ENCODE assay signal across 21 mouse cellular contexts in the genomic region with DNA sequence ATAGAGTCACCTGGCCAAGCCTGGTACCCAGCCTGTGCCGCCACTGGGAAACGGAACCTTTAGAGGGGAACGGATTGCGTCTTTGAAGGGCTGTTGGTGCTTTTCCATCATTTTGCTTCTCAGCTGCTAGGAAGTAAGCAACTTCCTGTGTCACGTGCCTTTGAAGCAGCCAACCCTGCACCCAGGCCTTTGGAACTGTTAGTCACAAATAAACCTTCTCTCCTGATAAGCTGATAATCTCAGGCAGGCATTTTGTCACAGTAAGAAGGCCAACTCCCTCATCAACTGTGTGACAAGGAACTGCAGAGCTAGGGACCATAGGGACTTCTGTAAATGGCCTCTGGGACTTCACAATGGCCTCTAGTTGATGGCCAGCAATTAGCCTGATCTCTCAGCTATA. TPM values are rescaled to one million over a fixed set of nuclear protein-coding genes. Genes with fewer than 3 reads are reported as not detected.
"Had no signal": no experiment of that assay in that cellular context is flagged by ENCODE, and none has a peak within 500 bp of the region (broad histone marks: within the 10 kb centered on the region; RNA-seq: fewer than 3 reads in every experiment).

No protein-coding gene starts in this region.

- H3K4me3 ChIP-seq: midbrain, embryonic 10.5 days; midbrain, embryonic 12.5 days; myocyte; neural tube, embryonic 13.5 days; neural tube, embryonic 15.5 days; stomach, embryonic 15.5 days had no signal

- ATAC-seq: liver, postnatal 0 days; midbrain, embryonic 16.5 days had no signal

- H3K27ac ChIP-seq: midbrain, embryonic 10.5 days; midbrain, embryonic 12.5 days; neural tube, embryonic 13.5 days; neural tube, embryonic 15.5 days; stomach, embryonic 15.5 days had no signal

- H3K9me3 ChIP-seq: neural tube, embryonic 13.5 days; neural tube, embryonic 15.5 days; stomach, embryonic 15.5 days had no signal

- H3K9ac ChIP-seq: liver, postnatal 0 days; lung, embryonic 14.5 days; midbrain, embryonic 12.5 days; neural tube, embryonic 13.5 days; neural tube, embryonic 15.5 days; stomach, embryonic 15.5 days had no signal

- H3K4me2 ChIP-seq: lung, embryonic 14.5 days; midbrain, embryonic 12.5 days; neural tube, embryonic 13.5 days; neural tube, embryonic 15.5 days; stomach, embryonic 15.5 days had no signal

- H3K27me3 ChIP-seq: midbrain, embryonic 12.5 days; neural tube, embryonic 13.5 days; neural tube, embryonic 15.5 days; stomach, embryonic 15.5 days had no signal

- H3K4me1 ChIP-seq: midbrain, embryonic 10.5 days; midbrain, embryonic 12.5 days; neural tube, embryonic 13.5 days; neural tube, embryonic 15.5 days; stomach, embryonic 15.5 days had no signal

- H3K36me3 ChIP-seq: midbrain, embryonic 10.5 days; midbrain, embryonic 12.5 days; neural tube, embryonic 13.5 days; neural tube, embryonic 15.5 days; stomach, embryonic 15.5 days had no signal

- DNase-seq: liver, postnatal 0 days; lung, embryonic 14.5 days; lung, postnatal 10 days; lung, postnatal 4 days; midbrain, embryonic 14.5 days; right cerebral cortex, postnatal 14 days; thymus, adult 18-20 months; thymus, postnatal 25 days; thymus, postnatal 4 days had no signal

RNA-seq across cellular contexts. Expression of a gene that starts 18.6 kb away (rescaled TPM):
- total RNA-seq: megakaryocyte-erythroid progenitor cell, adult 5-6 weeks had no signal
- polyA plus RNA-seq: myocyte had no signal

RNA-seq across cellular contexts. Expression of a gene that starts 48.3 kb away (rescaled TPM):
- total RNA-seq: megakaryocyte-erythroid progenitor cell, adult 5-6 weeks had no signal
- polyA plus RNA-seq: lung, embryonic 14.5 days; lung, embryonic 16.5 days; midbrain, embryonic 10.5 days; midbrain, embryonic 12.5 days; midbrain, embryonic 14.5 days; midbrain, embryonic 16.5 days; myocyte; neural tube, embryonic 11.5 days; neural tube, embryonic 13.5 days; neural tube, embryonic 15.5 days; spleen, adult 2 months; urinary bladder, adult 2 months had no signal
